Mouse (Mus musculus) right cerebral cortex, adult 2 months (tissue): ENCODE data around the gene Trafd1.
"Not testable (repeated sequence)": the region's sequence is repeated elsewhere in the genome, so short reads cannot be mapped to it uniquely, and the experiment has no call there.

Experiments
- DNase-seq, 2 experiments: peaks; one replicate each; pipeline ENCODE4 v3.0.0; 2021 to 2022; ENCODE audit warnings: low spot score in 2 of 2

The Trafd1 gene

DNA sequence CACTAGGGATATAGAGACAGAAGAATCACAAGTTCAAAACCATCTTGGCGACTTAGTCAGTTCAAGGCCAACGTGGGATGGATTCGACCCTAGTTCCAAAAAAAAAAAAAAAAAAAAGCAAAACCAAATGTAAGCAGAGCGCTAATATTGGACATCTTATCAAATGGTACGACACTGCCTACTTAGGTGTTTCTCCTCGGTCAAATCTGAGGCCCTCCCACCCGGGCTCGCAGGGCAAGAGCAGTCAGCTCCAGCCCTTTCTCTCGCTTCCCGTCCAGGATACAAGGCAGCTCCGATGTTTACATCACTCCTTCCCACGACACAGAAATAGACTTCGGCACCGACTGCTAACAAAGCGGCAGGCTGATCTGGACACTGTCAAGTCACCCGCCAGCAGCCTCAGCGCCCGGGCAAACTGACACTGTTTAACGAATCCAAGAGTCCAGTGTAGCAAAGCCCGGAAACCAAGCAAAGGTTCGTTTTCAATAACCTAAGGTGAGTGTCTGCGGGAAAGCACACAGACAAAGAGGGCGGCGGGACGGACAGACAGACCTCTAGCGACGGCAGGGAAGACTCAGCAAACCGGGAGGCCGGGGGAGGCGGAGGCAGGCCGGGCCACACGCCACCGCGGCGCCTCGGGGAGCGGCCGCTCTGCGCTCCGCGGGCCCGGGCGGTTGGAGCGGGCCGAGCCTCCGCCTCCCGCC lies 523 bp downstream of the Trafd1 start:
- peak; percentile 63 to 68 for DNase-seq

- DNase-seq = no peak
These were observed 1.3 kb downstream of the Trafd1 start for GRCm38 (mm10) chr5:121383857-121384756.

DNA sequence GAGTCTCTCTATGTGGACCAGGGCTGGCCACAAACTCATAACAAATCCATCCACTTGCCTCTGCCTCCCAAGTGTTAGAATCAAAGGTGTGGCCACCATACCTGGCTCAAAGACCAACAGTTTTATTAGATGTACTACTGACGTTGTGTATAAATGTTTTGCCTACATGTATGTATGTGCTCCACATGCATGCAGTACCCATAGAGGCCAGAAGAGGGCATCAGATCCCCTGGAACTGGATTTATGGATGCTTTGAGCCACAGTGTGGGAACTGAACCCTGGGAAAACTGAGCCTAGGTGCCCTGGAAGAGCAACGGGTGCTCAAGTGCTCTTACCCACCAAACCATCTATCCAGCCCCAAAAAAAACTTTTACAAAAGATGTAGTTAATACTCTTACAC lies 4.7 kb downstream of the Trafd1 start:
- DNase-seq = no peak

DNA sequence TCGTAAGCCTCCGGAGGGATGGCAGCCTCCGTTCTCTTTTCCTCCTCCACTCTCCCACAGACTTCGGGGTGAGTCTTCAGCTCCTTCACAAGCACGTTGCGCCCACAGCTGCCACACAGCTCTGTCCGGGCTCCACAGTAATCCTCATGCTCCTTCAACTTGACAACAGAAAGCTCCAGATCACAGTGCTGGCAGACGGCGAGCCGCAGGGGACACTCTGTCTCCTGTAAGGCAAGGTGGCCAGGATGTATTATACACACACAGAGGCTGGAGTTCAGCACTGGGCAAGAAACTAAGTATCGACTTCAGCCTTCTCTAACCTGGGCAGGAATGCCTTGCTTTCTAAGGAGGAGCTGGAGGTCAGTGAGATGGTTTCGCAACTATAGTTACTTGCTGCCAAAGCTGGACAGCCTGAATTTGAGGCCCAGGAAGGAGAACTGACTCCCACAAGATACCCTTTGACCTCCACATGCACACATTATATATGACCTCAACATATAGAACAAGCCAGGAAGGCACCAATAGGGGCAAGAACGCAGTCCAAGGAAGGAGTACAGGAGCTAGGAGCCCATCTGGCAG lies 6.7 kb downstream of the Trafd1 start:
- DNase-seq = no peak

DNA sequence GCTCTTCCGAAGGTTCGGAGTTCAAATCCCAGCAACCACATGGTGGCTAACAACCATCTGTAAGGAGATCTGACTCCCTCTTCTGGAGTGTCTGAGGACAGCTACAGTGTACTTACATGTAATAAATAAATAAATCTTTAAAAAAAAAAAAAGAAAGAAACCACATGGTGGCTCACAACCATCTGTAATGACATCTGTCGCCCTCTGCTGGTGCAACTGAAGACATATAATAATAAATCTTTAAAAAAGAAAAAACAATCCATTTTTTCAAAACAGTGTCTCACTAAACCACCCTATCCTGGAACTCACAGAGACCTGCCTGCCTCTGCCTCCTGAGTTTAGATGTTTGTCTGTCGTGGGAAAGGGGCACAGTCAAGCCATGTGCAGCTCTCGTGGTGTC lies 8.5 kb downstream of the Trafd1 start:
- DNase-seq = not testable (repeated sequence)

DNA sequence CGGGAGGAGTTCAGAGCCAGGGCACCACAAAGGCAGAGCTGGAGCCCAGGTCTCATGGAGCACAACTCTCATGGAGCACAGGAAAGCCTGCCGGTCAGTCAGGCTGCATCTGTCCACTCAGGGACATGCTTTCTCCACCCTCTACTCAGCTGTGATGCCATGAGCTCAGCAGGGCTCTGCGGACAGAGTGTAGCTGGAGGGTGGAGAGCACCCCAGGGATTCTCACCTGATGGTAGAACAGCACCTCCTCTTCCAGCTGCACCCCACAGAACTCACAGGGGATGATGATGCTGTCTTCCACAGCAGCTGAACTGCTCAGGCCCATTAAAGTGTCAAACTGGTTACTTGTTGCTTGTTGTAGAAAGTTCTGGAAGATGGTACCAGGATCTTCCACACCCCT lies 10.6 kb downstream of the Trafd1 start:
- DNase-seq = no peak

GRCm38 (mm10) chr5:121371712-121372111 lies 13.7 kb downstream of the Trafd1 start:
- DNase-seq = no peak

DNA sequence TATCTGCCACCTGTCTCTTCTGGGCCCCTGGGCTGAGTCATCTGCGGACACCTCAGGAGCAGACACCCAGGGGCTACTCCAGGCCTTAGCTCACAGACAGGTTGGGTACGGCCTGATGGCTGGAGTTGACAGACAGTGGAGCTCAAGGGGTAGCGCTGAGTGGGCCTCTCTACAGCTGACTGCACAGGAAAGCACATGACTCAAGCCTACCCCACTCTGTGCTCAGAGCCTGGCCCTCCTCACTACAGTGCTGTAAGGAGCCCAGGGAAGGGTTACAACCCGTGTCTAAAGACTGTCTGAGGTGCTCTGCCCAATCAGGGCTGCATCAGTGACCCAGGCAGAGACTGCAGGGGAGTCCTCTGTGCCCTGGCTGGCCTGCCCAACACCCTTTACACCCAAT lies 18.2 kb downstream of the Trafd1 start:
- no peak for DNase-seq

DNA sequence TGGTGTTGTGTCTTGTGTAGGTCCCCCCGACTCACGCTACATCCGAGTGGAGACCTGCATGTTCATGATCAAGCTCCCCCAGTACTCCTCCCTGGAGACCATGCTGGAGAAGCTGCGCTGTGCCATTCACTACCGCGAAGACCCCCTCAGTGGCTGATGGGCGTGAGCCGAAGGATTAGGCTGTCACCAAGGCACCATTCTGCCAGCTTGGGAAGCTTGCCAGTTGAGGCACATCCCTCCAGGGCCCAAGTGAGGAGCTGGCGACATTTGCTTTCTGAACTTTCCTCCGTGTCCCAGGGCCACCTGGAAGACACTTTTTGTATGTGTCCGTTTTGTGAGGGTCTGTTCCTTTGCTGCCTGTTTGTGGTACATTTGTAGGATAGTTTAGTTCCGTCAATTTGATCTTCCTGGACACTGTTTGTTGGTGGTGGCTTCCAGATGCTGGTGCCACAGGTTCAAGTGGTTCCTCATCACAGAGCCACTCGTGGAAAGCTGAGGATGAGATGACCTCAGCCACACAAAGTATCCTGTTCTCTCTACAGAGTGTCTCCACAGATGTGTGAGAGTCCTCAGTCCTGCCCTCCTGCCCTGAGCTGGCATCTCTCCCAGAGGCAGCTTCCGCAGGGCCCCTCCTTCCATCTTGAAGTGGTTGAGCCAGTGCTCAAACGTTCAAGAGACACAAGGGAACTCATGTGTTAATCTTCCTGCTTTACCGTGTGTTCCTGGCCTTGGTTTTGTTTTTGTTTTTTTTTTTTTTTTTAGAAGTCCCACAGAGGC lies 18.8 kb downstream of the Trafd1 start:
- DNase-seq = no peak

- no peak for DNase-seq
These were observed 22.0 kb downstream of the Trafd1 start for GRCm38 (mm10) chr5:121363441-121363840.

DNA sequence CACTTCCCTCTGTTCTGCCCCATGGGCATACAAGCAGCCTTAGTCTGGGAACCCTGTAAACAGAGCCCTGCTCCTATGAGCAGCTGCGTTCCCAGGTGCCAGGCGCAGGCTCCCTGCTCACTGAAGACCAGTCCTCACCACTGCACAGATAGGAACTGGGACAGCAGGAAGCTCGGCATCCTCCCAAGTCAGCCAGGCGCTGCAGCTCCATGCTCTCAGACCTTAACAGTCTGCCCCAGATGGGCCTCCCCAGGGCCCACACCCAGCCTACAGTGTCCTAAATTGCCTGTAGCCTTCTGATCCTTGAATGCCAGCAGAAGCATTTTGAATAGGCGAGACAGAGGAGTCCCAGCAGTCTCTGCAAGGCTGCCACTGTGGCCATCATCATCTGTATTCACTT lies 23.7 kb downstream of the Trafd1 start:
- DNase-seq = no peak

GRCm38 (mm10) chr5:121359229-121359628 lies 26.2 kb downstream of the Trafd1 start:
- no peak for DNase-seq

- no peak for DNase-seq
These were observed 41.4 kb downstream of the Trafd1 start for GRCm38 (mm10) chr5:121343997-121344396.

DNA sequence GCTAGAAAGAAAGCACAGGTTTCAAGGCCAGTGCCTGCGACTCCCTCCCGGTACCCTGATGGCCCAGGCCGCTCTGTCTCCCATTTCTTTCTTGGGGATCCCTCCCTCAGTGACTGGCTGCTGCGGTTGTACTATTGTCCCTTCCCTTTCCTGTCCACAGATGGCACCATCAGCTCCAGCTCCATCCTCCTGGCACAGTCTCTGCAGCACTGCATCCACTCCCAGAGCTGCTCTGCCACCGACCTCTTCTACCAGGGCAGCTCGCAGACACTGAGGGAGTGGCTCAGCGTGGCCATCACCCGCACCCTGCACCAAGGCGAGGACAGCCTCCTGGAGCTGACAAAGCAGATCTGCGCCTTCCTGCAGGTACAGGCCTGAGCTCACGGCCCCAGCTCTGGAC lies 42.9 kb downstream of the Trafd1 start:
- DNase-seq = no peak

DNA sequence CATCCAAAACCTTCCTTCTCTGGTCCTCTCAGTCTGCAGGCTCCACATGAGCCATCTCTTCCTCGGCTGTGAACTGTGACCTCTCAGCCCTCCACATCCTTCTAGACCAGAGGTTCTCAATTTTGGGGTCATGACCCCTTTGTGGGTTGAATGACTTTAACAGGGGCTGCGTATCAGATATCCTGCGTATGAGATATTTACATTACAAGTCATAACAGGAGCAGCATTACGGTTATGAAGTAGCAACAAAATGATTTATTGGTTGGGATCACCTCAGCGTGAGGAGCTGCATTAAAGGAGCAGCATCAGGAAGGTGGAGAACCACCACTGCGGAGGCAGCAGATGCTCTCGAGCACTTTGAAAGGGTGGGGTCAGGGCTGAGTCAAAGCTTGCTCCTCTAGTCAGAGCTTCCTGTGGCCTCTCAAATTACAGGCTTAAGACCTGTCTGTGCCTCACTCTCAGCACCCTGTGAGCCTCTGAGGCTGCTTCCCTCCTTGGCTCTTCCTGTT lies 44.4 kb downstream of the Trafd1 start:
- DNase-seq = no peak

- DNase-seq = no peak
These were observed 45.8 kb downstream of the Trafd1 start for GRCm38 (mm10) chr5:121339507-121340230.

DNA sequence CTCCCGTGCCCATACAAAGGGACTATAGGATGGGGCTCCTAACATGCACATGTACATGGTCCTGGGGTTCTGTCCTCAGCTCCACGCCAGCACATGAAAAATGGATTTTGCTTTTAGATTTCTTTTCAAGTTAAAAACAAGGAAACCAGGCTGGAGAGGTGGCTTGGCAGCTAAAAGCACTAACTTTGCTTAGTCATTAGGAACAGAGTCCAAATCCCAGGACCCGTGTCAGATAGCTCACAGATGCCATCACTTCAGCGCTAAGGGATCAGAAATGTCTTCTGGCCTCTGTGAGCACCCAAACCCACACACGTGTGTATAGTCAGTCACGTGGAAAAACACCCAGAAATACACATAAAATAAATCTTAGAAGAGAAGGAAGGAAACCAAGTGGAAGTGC lies 48.7 kb downstream of the Trafd1 start:
- DNase-seq = no peak

GRCm38 (mm10) chr5:121336009-121336408 lies 49.4 kb downstream of the Trafd1 start:
- DNase-seq = no peak

GRCm38 (mm10) chr5:121335426-121335825 lies 50.0 kb downstream of the Trafd1 start:
- DNase-seq = no peak

DNA sequence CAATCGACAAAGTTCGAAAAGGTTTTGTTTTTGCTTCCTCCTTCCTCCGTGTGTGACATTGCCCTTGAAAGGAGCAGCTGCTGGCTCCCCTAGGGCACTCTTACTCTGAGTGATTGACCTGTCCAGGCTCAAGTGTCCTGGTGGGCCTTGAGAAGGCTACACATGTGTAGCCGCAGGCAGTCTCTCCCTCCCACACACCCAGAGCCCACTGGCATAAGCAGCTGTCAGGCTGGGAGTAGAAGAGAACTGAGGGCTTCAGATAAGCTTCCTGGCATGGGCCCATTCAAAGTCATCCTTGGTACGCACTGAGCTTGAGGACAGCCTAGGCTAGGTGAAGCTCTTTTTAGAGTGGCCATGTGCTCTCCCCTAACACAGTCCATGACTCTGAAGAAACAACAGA lies 51.0 kb downstream of the Trafd1 start:
- DNase-seq = no peak

GRCm38 (mm10) chr5:121333976-121334375 lies 51.5 kb downstream of the Trafd1 start:
- DNase-seq = no peak
